Mouse (Mus musculus) layer of hippocampus, postnatal 36 days (tissue): ENCODE data around the gene Gatad1. TPM values are rescaled to one million over a fixed set of nuclear protein-coding genes. Genes with fewer than 3 reads are reported as not detected.
"Not testable (repeated sequence)": the region's sequence is repeated elsewhere in the genome, so short reads cannot be mapped to it uniquely, and the experiment has no call there.

Experiments used
- DNase-seq, 2 experiments: peaks; one replicate each; pipeline ENCODE4 v3.0.0; 2022
- microRNA-seq, 2 experiments: library from miRNA; unstranded; fragments of <30 nt; microRNA quantifications; one replicate each; pipeline ENCODE4 v1.2.0; 2021
- total RNA-seq, 2 experiments: library from RNA; stranded (reverse); gene quantifications; 2 replicates each; pipeline ENCODE4 v1.2.3; 2021

The Gatad1 gene
- total RNA-seq, 2 experiments from 2014 or later: 101 TPM

- no peak for DNase-seq
Observed at GRCm38 (mm10) chr5:3633951-3634350, 23.0 kb downstream of the Gatad1 start.

GRCm38 (mm10) chr5:3633315-3633714, 23.7 kb downstream of the Gatad1 start:
- no peak for DNase-seq

GRCm38 (mm10) chr5:3632285-3632684, 24.7 kb downstream of the Gatad1 start:
- no peak for DNase-seq

- no peak for DNase-seq
Observed at GRCm38 (mm10) chr5:3631512-3632271, 25.3 kb downstream of the Gatad1 start.

GRCm38 (mm10) chr5:3630055-3630454, 26.9 kb downstream of the Gatad1 start:
- no peak for DNase-seq

GRCm38 (mm10) chr5:3620486-3620885, 36.5 kb downstream of the Gatad1 start:
- no peak for DNase-seq

GRCm38 (mm10) chr5:3611835-3612234, 45.1 kb downstream of the Gatad1 start:
- DNase-seq: not testable (repeated sequence)

- no peak for DNase-seq
Observed at GRCm38 (mm10) chr5:3609241-3609640, 47.7 kb downstream of the Gatad1 start.

- no peak for DNase-seq
Observed at GRCm38 (mm10) chr5:3607114-3607513, 49.9 kb downstream of the Gatad1 start.

GRCm38 (mm10) chr5:3600790-3601189, 56.2 kb downstream of the Gatad1 start:
- DNase-seq: no peak

- DNase-seq: no peak
Observed at GRCm38 (mm10) chr5:3600298-3600697, 56.7 kb downstream of the Gatad1 start.

- DNase-seq: no peak
Observed at GRCm38 (mm10) chr5:3598766-3599165, 58.2 kb downstream of the Gatad1 start.

- DNase-seq: no peak
Observed at GRCm38 (mm10) chr5:3597171-3597570, 59.8 kb downstream of the Gatad1 start.

GRCm38 (mm10) chr5:3596399-3596766, 60.6 kb downstream of the Gatad1 start, which contains the start of gene Rbm48:
Gene Rbm48, minus strand, starts transcription at chr5:3596585.
- DNase-seq: peak; percentile 75 to 82

- DNase-seq: peak; percentile 94 to 95
Observed at GRCm38 (mm10) chr5:3595693-3596398, 61.1 kb downstream of the Gatad1 start, which contains the start of gene Pex1. Gene Pex1, plus strand, starts transcription at chr5:3596066.

Small RNAs within 50 kb of the gene (microRNA-seq; reads per million reads assigned to microRNA genes)
- 0 reads per million in 2 experiments for gene Gm22926
- 0 reads per million in 2 experiments for gene Gm26238

Other genes starting within 250 kb of the Gatad1 start
- gene Fam133b, start 113.4 kb downstream of the Gatad1 start, total RNA-seq: 10 to 100 TPM; 42.5 to 45.1 TPM
- 1 to 10 TPM; 3.6 to 6.1 TPM for gene 1700109H08Rik, start 85.6 kb downstream of the Gatad1 start, total RNA-seq
- gene Pex1, start 61.1 kb downstream of the Gatad1 start, total RNA-seq: 10 to 100 TPM; 25.1 to 34.8 TPM
- gene Rbm48, start 60.6 kb downstream of the Gatad1 start, total RNA-seq: 10 to 100 TPM; 11.8 to 13.9 TPM
- not detected for gene Tmbim7, start 6.0 kb downstream of the Gatad1 start, total RNA-seq
- gene Ankib1, start 145.7 kb upstream of the Gatad1 start, total RNA-seq: 100 to 1,000 TPM; 103 to 105 TPM
- gene Krit1, start 146.0 kb upstream of the Gatad1 start, total RNA-seq: 10 to 100 TPM; 59.7 to 66.2 TPM
- under 1 TPM; 0.20 to 0.22 TPM for gene Lrrd1, start 188.0 kb upstream of the Gatad1 start, total RNA-seq
- gene Mterf1a, start 236.7 kb upstream of the Gatad1 start, total RNA-seq: 10 to 100 TPM in 1 of 2 experiments, 1 to 10 TPM in 1; 9.7 to 12.7 TPM